23 mouse cellular contexts compared by ENCODE assay signal in genomic region chr17:50872600-50872999, GRCm38 (mm10).
DNase-seq lines count a peak whose midpoint lies in the region; ATAC-seq and TF ChIP-seq lines count a peak whose summit lies in the region.
"Had no signal": no experiment of that assay in that cellular context is flagged by ENCODE, and none has a peak within 500 bp of the region (broad histone marks: within the 10 kb centered on the region; RNA-seq: fewer than 3 reads in every experiment).

No protein-coding gene starts in this region.

- no peak for TF ChIP-seq CTCF in liver, adult 2 months (IDR thresholded peaks at IDR 0.05; ENCODE audit: low read depth, low read length)

- no peaks in the 10 kb centered on the region for H3K9me3 ChIP-seq in liver, embryonic 11.5 days (ENCODE audit: control insufficient read depth, low read length)
- H3K9me3 ChIP-seq: forebrain, embryonic 10.5 days; forebrain, embryonic 13.5 days; G1E; hindbrain, embryonic 12.5 days; hindbrain, embryonic 15.5 days had no signal

- peaks cover 3% of the 10 kb centered on the region for H3K36me3 ChIP-seq in liver, adult 2 months (ENCODE audit: control insufficient read depth, insufficient read depth, low read length)
- no peaks in the 10 kb centered on the region for H3K36me3 ChIP-seq in liver, embryonic 11.5 days (ENCODE audit: control insufficient read depth, insufficient read depth, low read length)
- H3K36me3 ChIP-seq: forebrain, embryonic 10.5 days; hindbrain, embryonic 12.5 days; hindbrain, embryonic 15.5 days had no signal

- H3K4me3 ChIP-seq in liver, adult 2 months (ENCODE audit: insufficient read depth, low read depth, low read length), result no peak overlapping the region
- no peak overlapping the region for H3K4me3 ChIP-seq in liver, embryonic 11.5 days (ENCODE audit: low read depth, low read length)
- H3K4me3 ChIP-seq: forebrain, embryonic 10.5 days; forebrain, embryonic 13.5 days; hindbrain, embryonic 12.5 days; hindbrain, embryonic 15.5 days had no signal

- TF ChIP-seq POLR2A in liver, adult 2 months (IDR thresholded peaks at IDR 0.05; ENCODE audit: extremely low read depth, insufficient read depth, low read length), result no peak

- WGBS in liver, adult 2 months, result 90% methylated on average over 4 of the region's 4 CpGs
- WGBS in liver, embryonic 11.5 days, result 84% methylated on average over 4 of the region's 4 CpGs

- no peak overlapping the region for H3K4me2 ChIP-seq in liver, embryonic 11.5 days
- H3K4me2 ChIP-seq: forebrain, embryonic 13.5 days; heart, embryonic 11.5 days; hindbrain, embryonic 12.5 days; hindbrain, embryonic 15.5 days had no signal

- no peak overlapping the region for H3K9ac ChIP-seq in liver, adult 2 months (ENCODE audit: low read depth, low read length)
- H3K9ac ChIP-seq in liver, embryonic 11.5 days (ENCODE audit: low read depth, low read length), result no peak overlapping the region
- H3K9ac ChIP-seq: forebrain, embryonic 13.5 days; hindbrain, embryonic 12.5 days; hindbrain, embryonic 15.5 days had no signal

- no peaks in the 10 kb centered on the region for H3K27me3 ChIP-seq in liver, adult 2 months (ENCODE audit: control insufficient read depth, insufficient read depth, low read length)
- H3K27me3 ChIP-seq in liver, embryonic 11.5 days (replicated peaks; ENCODE audit: control insufficient read depth, insufficient read depth, low read length), result no peaks in the 10 kb centered on the region
- H3K27me3 ChIP-seq: CH12.LX; forebrain, embryonic 13.5 days; hindbrain, embryonic 12.5 days; hindbrain, embryonic 15.5 days had no signal

- H3K27ac ChIP-seq in liver, adult 2 months (replicated peaks; ENCODE audit: insufficient read depth, low read depth, low read length), result no peak overlapping the region
- H3K27ac ChIP-seq in liver, embryonic 11.5 days (ENCODE audit: low read depth, low read length), result no peak overlapping the region
- H3K27ac ChIP-seq: forebrain, embryonic 10.5 days; forebrain, embryonic 13.5 days; hindbrain, embryonic 12.5 days; hindbrain, embryonic 15.5 days had no signal

- H3K4me1 ChIP-seq in liver, adult 2 months (ENCODE audit: control insufficient read depth, insufficient read depth, low read length), result 0 out of 2 replicates have a peak, but pooled peaks cover 2% of the 10 kb centered on the region
- H3K4me1 ChIP-seq in liver, embryonic 11.5 days (replicated peaks; ENCODE audit: control insufficient read depth, insufficient read depth, low read length), result no peaks in the 10 kb centered on the region
- H3K4me1 ChIP-seq: forebrain, embryonic 10.5 days; forebrain, embryonic 13.5 days; hindbrain, embryonic 12.5 days; hindbrain, embryonic 15.5 days had no signal

- no peaks in the 10 kb centered on the region for H3K79me2 ChIP-seq in liver, adult 2 months (ENCODE audit: control insufficient read depth, insufficient read depth, low read length)

- peak; percentile 12 for DNase-seq in liver, adult 2 months (ENCODE audit: extremely low read depth, low read depth, low spot score)
- no peak for DNase-seq in liver, embryonic 11.5 days (ENCODE audit: low spot score)
- DNase-seq in lung, postnatal 36 days, result peak; percentile 6
- no peak for DNase-seq in lung, postnatal 10 days
- DNase-seq in frontal cortex, postnatal 36 days (ENCODE audit: low spot score in 2 of 2), result no peak
- DNase-seq: adrenal gland, adult 8-10 months; adrenal gland, postnatal 25 days; B cell, adult 2 months; cerebellum, adult 18-20 months; cerebellum, adult 9-10 months; cerebellum, postnatal 14 days; gastrocnemius, postnatal 25 days had no signal

- no peak for ATAC-seq in liver, embryonic 11.5 days (replicated peaks; ENCODE audit: low FRiP score)
- peak; percentile 83 for ATAC-seq in granulocyte monocyte progenitor cell, adult 5-6 weeks (replicated peaks; ENCODE audit: poor library complexity, severe bottlenecking)
- ATAC-seq in monocyte, adult 5-6 weeks (replicated peaks; ENCODE audit: insufficient number of reproducible peaks, low FRiP score, low TSS enrichment, poor library complexity, severe bottlenecking), result peak; percentile 73
- ATAC-seq in frontal cortex, adult (ENCODE audit: low TSS enrichment), result no peak
- ATAC-seq: forebrain, embryonic 13.5 days; forebrain, embryonic 16.5 days had no signal

Comparison
In these comparisons a context has a peak if more than half of its experiments do, and no peak if none do; other contexts are left out.
1. DNase-seq: peak in liver, adult 2 months (single experiment) and lung, postnatal 36 days (single experiment); none in liver, embryonic 11.5 days (single experiment), lung, postnatal 10 days (single experiment) and frontal cortex, postnatal 36 days (0 of 2).
2. ATAC-seq: peak in granulocyte monocyte progenitor cell, adult 5-6 weeks (single experiment) and monocyte, adult 5-6 weeks (single experiment); none in liver, embryonic 11.5 days (single experiment) and frontal cortex, adult (single experiment).